In the genomic region with DNA sequence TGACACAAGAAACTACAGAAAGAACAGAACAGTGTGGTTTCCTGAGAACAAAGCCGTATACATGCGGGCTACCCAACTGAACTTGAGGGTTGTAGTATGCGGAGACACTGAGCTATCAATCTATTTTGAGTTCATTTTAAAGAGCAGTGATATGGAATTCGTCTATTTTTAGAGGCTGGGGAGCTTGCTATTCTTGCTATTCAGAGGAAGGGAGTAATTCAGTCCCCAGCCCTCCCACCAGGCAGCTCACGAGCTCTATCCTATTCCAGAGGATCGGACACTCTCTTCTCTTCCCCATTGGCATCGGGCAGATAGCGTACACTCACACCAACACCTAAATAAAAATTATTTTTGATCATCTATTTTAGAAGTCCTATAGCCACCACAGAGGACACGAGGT, we compare ENCODE assay signal across 16 mouse cellular contexts.
"Had no signal": no experiment of that assay in that cellular context is flagged by ENCODE, and none has a peak within 500 bp of the region (broad histone marks: within the 10 kb centered on the region; RNA-seq: fewer than 3 reads in every experiment).

No protein-coding gene starts in this region.

- H3K4me2 ChIP-seq: limb, embryonic 12.5 days; limb, embryonic 15.5 days; liver, embryonic 12.5 days; liver, embryonic 15.5 days; lung, embryonic 15.5 days had no signal

- ATAC-seq: liver, embryonic 12.5 days had no signal

- H3K9ac ChIP-seq: limb, embryonic 12.5 days; limb, embryonic 15.5 days; liver, embryonic 12.5 days; liver, embryonic 15.5 days; lung, embryonic 15.5 days had no signal

- H3K9me3 ChIP-seq: limb, embryonic 12.5 days; limb, embryonic 15.5 days; liver, embryonic 12.5 days; liver, embryonic 15.5 days; lung, embryonic 15.5 days; midbrain, embryonic 10.5 days had no signal

- H3K27ac ChIP-seq: limb, embryonic 12.5 days; limb, embryonic 15.5 days; liver, embryonic 12.5 days; liver, embryonic 15.5 days; lung, embryonic 15.5 days; midbrain, embryonic 10.5 days had no signal

- H3K4me1 ChIP-seq: limb, embryonic 12.5 days; limb, embryonic 15.5 days; liver, embryonic 12.5 days; liver, embryonic 15.5 days; lung, embryonic 15.5 days; megakaryocyte, embryonic 14.5 days; midbrain, embryonic 10.5 days had no signal

- H3K27me3 ChIP-seq: limb, embryonic 12.5 days; limb, embryonic 15.5 days; liver, embryonic 12.5 days; liver, embryonic 15.5 days; lung, embryonic 15.5 days; megakaryocyte, embryonic 14.5 days had no signal

- H3K4me3 ChIP-seq: limb, embryonic 12.5 days; limb, embryonic 15.5 days; liver, embryonic 12.5 days; liver, embryonic 15.5 days; lung, embryonic 15.5 days; megakaryocyte, embryonic 14.5 days; midbrain, embryonic 10.5 days had no signal

- DNase-seq: kidney, postnatal 14 days; kidney, postnatal 4 days; left cerebral cortex, postnatal 4 days; lung, adult 18-20 months; lung, postnatal 10 days; lung, postnatal 36 days; midbrain, embryonic 14.5 days; thymus, adult 18-20 months; thymus, postnatal 36 days had no signal

- H3K36me3 ChIP-seq: limb, embryonic 12.5 days; limb, embryonic 15.5 days; liver, embryonic 12.5 days; liver, embryonic 15.5 days; lung, embryonic 15.5 days; midbrain, embryonic 10.5 days had no signal
